Mouse (Mus musculus): ENCODE data around the gene Fgfr2. TPM values are rescaled to one million over a fixed set of nuclear protein-coding genes. Genes with fewer than 3 reads are reported as not detected.
A peak's percentile ranks its signal among the peaks of the same experiment; 100 is the strongest.

The Fgfr2 gene
- polyA plus RNA-seq, 1 experiment = 52.3 TPM

DNA sequence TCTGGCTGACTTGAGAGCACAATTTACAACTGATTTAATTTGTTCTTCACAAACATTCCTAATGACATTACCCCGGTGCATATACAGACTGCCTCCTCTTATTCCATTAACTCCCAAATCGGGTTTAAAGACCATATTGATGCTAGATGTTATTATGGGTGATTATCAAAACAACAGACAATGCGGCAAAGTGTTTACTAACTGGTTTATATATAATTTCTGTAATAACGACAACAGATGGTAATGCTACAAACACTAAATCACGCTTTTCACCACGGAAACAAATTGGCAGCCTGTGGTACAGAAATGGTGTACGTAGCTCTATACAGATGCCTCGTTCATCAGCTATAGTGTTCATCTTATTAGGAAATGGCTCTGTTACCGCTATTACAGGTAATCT, 1410.1 kb downstream of the Fgfr2 start:
- DNase-seq (ENCODE audit: low read depth) = peak; percentile 54
- TF ChIP-seq CTCF (IDR thresholded peaks at IDR 0.05; ENCODE audit: borderline replicate concordance, extremely low read depth, insufficient read depth, insufficient read length) (no peak), POLR2A (IDR thresholded peaks at IDR 0.05; ENCODE audit: borderline replicate concordance, extremely low read depth, insufficient read depth, insufficient read length, poor library complexity, severe bottlenecking) (no peak)

DNA sequence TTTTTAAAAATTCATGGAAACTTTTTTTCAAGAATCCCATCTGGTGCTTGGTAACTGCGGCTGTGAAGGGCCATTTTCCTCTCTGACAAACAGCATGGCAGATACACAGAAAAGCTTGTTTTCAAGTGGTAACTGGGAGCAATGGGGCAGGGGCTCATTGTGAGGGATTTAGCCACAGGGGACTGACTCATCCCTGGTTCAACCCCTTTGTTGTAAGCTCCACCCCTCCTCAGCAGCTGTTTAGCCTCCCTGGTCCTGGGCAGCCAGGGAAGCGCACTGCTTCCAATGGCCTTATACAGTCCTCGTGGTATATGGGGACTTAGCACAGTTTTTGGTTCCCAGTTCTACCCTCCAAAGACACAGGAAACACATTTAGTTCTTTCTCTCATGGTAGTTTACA, 1426.3 kb downstream of the Fgfr2 start:
- TF ChIP-seq POLR2A (IDR thresholded peaks at IDR 0.05; ENCODE audit: borderline replicate concordance, extremely low read depth, insufficient read depth, insufficient read length, poor library complexity, severe bottlenecking) = no peak
- no peak for TF ChIP-seq CTCF (IDR thresholded peaks at IDR 0.05; ENCODE audit: borderline replicate concordance, extremely low read depth, insufficient read depth, insufficient read length)
- peak; percentile 55 for DNase-seq (ENCODE audit: low read depth)

GRCm38 (mm10) chr7:131687324-131687723, 1435.8 kb downstream of the Fgfr2 start:
- no peak for TF ChIP-seq CTCF (IDR thresholded peaks at IDR 0.05; ENCODE audit: borderline replicate concordance, extremely low read depth, insufficient read depth, insufficient read length)
- no peak for TF ChIP-seq POLR2A (IDR thresholded peaks at IDR 0.05; ENCODE audit: borderline replicate concordance, extremely low read depth, insufficient read depth, insufficient read length, poor library complexity, severe bottlenecking)

DNA sequence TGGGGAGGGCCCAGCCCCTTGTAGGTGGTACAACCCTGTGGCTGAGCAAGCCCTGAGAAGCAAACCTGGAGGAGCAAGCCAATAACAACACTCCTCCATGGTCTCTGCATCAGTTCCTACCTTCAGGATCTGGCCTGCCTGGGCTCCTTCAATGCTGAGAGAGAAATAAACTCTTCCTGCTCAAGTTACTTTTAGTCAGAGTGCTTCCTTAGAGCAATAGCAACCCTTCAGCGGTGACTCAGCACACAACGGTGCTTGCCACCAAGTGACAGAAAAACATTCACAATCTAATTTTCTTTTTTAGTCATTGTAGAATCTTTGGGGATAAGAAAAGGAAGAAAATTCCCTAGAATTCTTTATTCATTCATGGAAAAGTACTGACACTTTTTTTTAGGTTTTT, 1446.0 kb downstream of the Fgfr2 start:
- TF ChIP-seq CTCF (IDR thresholded peaks at IDR 0.05; ENCODE audit: borderline replicate concordance, extremely low read depth, insufficient read depth, insufficient read length) (no peak), POLR2A (IDR thresholded peaks at IDR 0.05; ENCODE audit: borderline replicate concordance, extremely low read depth, insufficient read depth, insufficient read length, poor library complexity, severe bottlenecking) (no peak)
- no peak for DNase-seq (ENCODE audit: low read depth)

More at GRCm38 (mm10) chr7:131687324-131687723, 1435.8 kb downstream of the Fgfr2 start:
- no peak for DNase-seq (ENCODE audit: low read depth)

DNA sequence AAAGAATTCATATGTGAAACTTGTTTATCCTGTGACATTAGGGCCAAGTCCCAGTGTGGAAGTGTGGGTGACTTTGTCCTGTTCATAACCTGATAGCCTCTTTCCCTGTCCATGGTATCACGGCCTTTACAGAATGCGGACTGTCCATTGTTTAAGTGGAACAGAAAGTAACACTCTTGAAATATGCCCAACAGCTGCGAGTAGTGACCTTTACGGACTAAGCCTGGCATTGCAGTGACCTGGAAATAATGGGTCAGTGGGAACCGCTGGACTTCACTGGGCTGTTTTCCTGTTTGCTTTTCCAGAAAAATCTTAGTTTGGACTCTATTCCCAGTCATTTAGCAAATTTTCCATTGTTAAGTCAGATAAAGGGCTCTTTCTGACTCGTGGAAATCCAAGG, 1452.6 kb downstream of the Fgfr2 start:
- no peak for TF ChIP-seq CTCF (IDR thresholded peaks at IDR 0.05; ENCODE audit: borderline replicate concordance, extremely low read depth, insufficient read depth, insufficient read length)
- TF ChIP-seq POLR2A (IDR thresholded peaks at IDR 0.05; ENCODE audit: borderline replicate concordance, extremely low read depth, insufficient read depth, insufficient read length, poor library complexity, severe bottlenecking) = no peak
- DNase-seq (ENCODE audit: low read depth) = no peak

GRCm38 (mm10) chr7:131669326-131669725, 1453.8 kb downstream of the Fgfr2 start:
- DNase-seq (ENCODE audit: low read depth) = no peak
- TF ChIP-seq CTCF (IDR thresholded peaks at IDR 0.05; ENCODE audit: borderline replicate concordance, extremely low read depth, insufficient read depth, insufficient read length) (no peak), POLR2A (IDR thresholded peaks at IDR 0.05; ENCODE audit: borderline replicate concordance, extremely low read depth, insufficient read depth, insufficient read length, poor library complexity, severe bottlenecking) (no peak)

GRCm38 (mm10) chr7:131660726-131661125, 1462.4 kb downstream of the Fgfr2 start:
- TF ChIP-seq CTCF (IDR thresholded peaks at IDR 0.05; ENCODE audit: borderline replicate concordance, extremely low read depth, insufficient read depth, insufficient read length) (no peak), POLR2A (IDR thresholded peaks at IDR 0.05; ENCODE audit: borderline replicate concordance, extremely low read depth, insufficient read depth, insufficient read length, poor library complexity, severe bottlenecking) (no peak)
- no peak for DNase-seq (ENCODE audit: low read depth)

DNA sequence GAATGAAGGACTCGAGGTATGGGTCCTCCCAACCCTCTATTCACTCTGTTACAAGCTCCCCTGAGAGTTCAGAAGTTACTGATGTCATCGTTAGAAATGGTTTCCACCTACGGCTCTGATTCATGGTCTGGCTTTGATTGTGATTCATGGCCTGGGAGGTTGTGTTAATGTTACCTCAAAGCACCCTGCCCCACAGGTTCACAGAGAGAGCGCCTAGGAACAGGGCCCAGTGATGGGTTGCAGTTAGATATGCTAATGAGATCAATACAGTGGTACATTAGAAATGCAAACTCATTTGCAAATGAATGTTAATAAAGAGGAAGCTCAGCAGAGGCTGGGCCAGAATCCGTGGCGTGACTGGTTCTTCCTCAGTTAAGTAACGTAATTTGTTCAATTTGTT, 1467.1 kb downstream of the Fgfr2 start:
- TF ChIP-seq CTCF (IDR thresholded peaks at IDR 0.05; ENCODE audit: borderline replicate concordance, extremely low read depth, insufficient read depth, insufficient read length) (no peak), POLR2A (IDR thresholded peaks at IDR 0.05; ENCODE audit: borderline replicate concordance, extremely low read depth, insufficient read depth, insufficient read length, poor library complexity, severe bottlenecking) (no peak)
- peak; percentile 37 for DNase-seq (ENCODE audit: low read depth)

DNA sequence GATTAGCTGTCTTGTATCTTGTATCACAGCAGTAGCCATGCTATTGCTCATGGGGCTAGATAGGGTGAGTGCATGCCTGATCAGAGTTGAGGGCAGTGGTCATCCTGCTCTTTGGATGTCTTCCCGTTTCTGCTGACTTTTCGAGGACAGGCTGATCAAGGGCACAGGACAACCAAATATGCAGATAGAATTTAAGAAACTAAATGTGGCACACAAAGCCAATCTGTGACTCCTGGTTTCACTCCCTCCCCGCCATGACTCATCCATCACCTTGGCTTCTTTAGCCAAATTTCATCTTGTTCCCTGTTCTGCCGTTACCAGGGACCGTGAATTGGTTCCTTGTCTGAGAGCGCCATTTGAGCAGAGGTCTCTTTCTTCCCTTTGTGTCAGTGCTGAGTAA, 1469.7 kb downstream of the Fgfr2 start:
- DNase-seq (ENCODE audit: low read depth) = no peak
- TF ChIP-seq CTCF (IDR thresholded peaks at IDR 0.05; ENCODE audit: borderline replicate concordance, extremely low read depth, insufficient read depth, insufficient read length) = no peak
- TF ChIP-seq POLR2A (IDR thresholded peaks at IDR 0.05; ENCODE audit: borderline replicate concordance, extremely low read depth, insufficient read depth, insufficient read length, poor library complexity, severe bottlenecking) = no peak

DNA sequence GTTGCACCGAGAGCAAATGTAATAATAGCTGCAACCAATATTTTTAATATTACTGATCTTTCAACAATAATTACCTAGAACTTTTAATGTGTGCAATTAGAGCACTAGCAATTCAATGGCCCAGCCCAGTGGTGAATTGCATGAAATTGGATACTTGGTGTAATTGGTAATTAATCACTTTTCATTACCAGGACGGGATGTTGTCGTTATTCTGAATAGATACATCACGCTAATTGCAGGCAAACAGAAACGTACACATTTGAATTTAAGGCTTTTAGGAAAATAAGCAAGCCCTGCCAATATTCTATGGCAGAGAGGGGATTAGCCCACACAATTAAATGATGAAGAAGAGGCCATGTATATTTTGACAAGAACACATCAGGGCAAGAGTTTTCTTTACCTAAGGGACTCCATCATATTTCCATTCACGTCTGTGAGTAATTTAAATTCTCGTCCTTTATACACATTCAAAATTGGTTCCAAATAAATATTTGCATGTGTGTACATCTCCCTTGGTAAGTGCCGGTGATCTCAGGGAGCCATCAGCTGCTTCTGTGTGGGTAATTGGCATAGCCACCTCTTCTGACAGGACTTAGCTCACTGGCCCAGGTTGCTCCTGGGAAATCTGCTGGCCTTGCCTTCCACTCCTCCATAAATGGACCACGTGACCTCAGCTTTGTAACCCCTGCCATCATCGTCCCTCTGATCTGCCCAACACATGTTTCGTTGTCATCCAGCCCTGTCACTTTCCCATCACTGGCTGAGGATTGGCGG, 1471.0 kb downstream of the Fgfr2 start:
- TF ChIP-seq POLR2A (IDR thresholded peaks at IDR 0.05; ENCODE audit: borderline replicate concordance, extremely low read depth, insufficient read depth, insufficient read length, poor library complexity, severe bottlenecking) = no peak
- no peak for TF ChIP-seq CTCF (IDR thresholded peaks at IDR 0.05; ENCODE audit: borderline replicate concordance, extremely low read depth, insufficient read depth, insufficient read length)
- DNase-seq (ENCODE audit: low read depth) = peak; percentile 71

GRCm38 (mm10) chr7:131650277-131650676, 1472.9 kb downstream of the Fgfr2 start:
- no peak for DNase-seq (ENCODE audit: low read depth)
- TF ChIP-seq CTCF (IDR thresholded peaks at IDR 0.05; ENCODE audit: borderline replicate concordance, extremely low read depth, insufficient read depth, insufficient read length) = no peak
- no peak for TF ChIP-seq POLR2A (IDR thresholded peaks at IDR 0.05; ENCODE audit: borderline replicate concordance, extremely low read depth, insufficient read depth, insufficient read length, poor library complexity, severe bottlenecking)

DNA sequence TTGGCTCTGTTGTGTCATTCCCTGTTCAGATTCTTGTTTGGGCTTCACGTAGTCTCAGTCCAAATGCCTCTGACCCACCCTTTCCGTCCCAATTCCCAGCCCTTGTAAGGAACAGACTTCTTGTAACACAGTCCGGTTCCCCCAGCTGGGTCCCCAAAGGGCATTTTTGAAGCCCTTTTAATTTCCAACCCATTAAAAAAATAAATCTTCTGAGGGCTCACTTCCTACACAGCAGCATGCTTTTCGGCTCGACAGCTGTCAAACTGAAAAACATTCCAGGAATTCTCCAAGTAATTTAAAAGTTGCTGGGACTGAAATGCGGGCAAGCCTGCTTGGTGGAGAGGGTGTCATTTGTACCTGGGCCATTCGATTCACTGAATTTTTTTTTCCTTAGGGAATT, 1474.9 kb downstream of the Fgfr2 start:
- DNase-seq (ENCODE audit: low read depth) = no peak
- TF ChIP-seq CTCF (IDR thresholded peaks at IDR 0.05; ENCODE audit: borderline replicate concordance, extremely low read depth, insufficient read depth, insufficient read length) = no peak
- no peak for TF ChIP-seq POLR2A (IDR thresholded peaks at IDR 0.05; ENCODE audit: borderline replicate concordance, extremely low read depth, insufficient read depth, insufficient read length, poor library complexity, severe bottlenecking)

Measured in brain, embryonic 14.5 days (tissue).